8 mouse cellular contexts compared by ENCODE assay signal in genomic region chr2:180583154-180583507, GRCm38 (mm10). TPM values are rescaled to one million over a fixed set of nuclear protein-coding genes. Genes with fewer than 3 reads are reported as not detected.
A peak's percentile ranks its signal among the peaks of the same experiment; 100 is the strongest.
DNase-seq lines count a peak whose midpoint lies in the region; ATAC-seq and TF ChIP-seq lines count a peak whose summit lies in the region.

No protein-coding gene starts in this region.

- no peak for TF ChIP-seq EP300 in heart, postnatal 0 days (IDR thresholded peaks at IDR 0.05; ENCODE audit: low read depth)

- H3K27ac ChIP-seq in cerebellum, adult 2 months (ENCODE audit: insufficient read depth, low read length), result no peak overlapping the region
- no peak overlapping the region for H3K27ac ChIP-seq in ES-E14 (ENCODE audit: insufficient read depth, low read depth, low read length, poor library complexity, severe bottlenecking)
- peak overlapping the region; percentile 73; the same call in 1 of the 2 replicates for H3K27ac ChIP-seq in heart, postnatal 0 days (ENCODE audit: low read depth)
- H3K27ac ChIP-seq in liver, embryonic 12.5 days, result peak overlapping the region; percentile 80; the same call in 1 of the 2 replicates
- H3K27ac ChIP-seq in stomach, embryonic 14.5 days (ENCODE audit: low read length), result no peak overlapping the region

- no peaks in the 10 kb centered on the region for H3K9me3 ChIP-seq in ES-E14 (ENCODE audit: control insufficient read depth, insufficient read depth, low read depth, low read length)
- no peaks in the 10 kb centered on the region for H3K9me3 ChIP-seq in heart, postnatal 0 days (replicated peaks; ENCODE audit: control insufficient read depth, low read length)
- H3K9me3 ChIP-seq in liver, embryonic 12.5 days (replicated peaks), result no peaks in the 10 kb centered on the region
- no peaks in the 10 kb centered on the region for H3K9me3 ChIP-seq in stomach, embryonic 14.5 days (ENCODE audit: control insufficient read depth, low read depth, low read length)

- peak overlapping the region; percentile 83 for H3K4me3 ChIP-seq in cerebellum, adult 2 months (replicated peaks; ENCODE audit: insufficient read depth, low read depth, low read length)
- H3K4me3 ChIP-seq in ES-E14 (ENCODE audit: insufficient read depth in 1 of 2, low read depth in 1 of 2, low read length in 2 of 2, poor library complexity in 1 of 2, severe bottlenecking in 1 of 2), result peak overlapping the region; percentile 83 to 91
- peak overlapping the region; percentile 90 for H3K4me3 ChIP-seq in heart, postnatal 0 days (ENCODE audit: low read depth, low read length)
- H3K4me3 ChIP-seq in liver, embryonic 12.5 days, result peak overlapping the region; percentile 87
- H3K4me3 ChIP-seq in stomach, embryonic 14.5 days (ENCODE audit: low read depth, low read length), result peak overlapping the region; percentile 86

- WGBS in cerebellum, adult 2 months, result 7% methylated on average over 7 of the region's 7 CpGs
- WGBS in heart, postnatal 0 days, result 25% methylated on average over 7 of the region's 7 CpGs
- 19% methylated on average over 6 of the region's 7 CpGs for WGBS in liver, embryonic 12.5 days (ENCODE audit: insufficient replicate concordance)
- 22% methylated on average over 7 of the region's 7 CpGs for WGBS in stomach, embryonic 14.5 days

- no peak for TF ChIP-seq CTCF in cerebellum, adult 2 months (IDR thresholded peaks at IDR 0.05; ENCODE audit: borderline replicate concordance, insufficient read depth, low read depth, low read length)
- no peak for TF ChIP-seq CTCF in heart, postnatal 0 days (IDR thresholded peaks at IDR 0.05; ENCODE audit: low read depth)

- DNase-seq in cerebellum, adult 2 months, result peak in 1 of 2 experiments; percentile 27
- DNase-seq in cerebellum, adult 9-11 months, result no peak
- DNase-seq in ES-E14 (ENCODE audit: low read depth, low spot score), result no peak
- no peak for DNase-seq in heart, postnatal 0 days (ENCODE audit: low spot score)
- DNase-seq in cerebellum, postnatal 10 days, result no peak
- DNase-seq in right cerebral cortex, adult 18-20 months, result no peak

- no peaks in the 10 kb centered on the region for H3K27me3 ChIP-seq in cerebellum, adult 2 months (ENCODE audit: control insufficient read depth, insufficient read depth, low read length)
- H3K27me3 ChIP-seq in heart, postnatal 0 days (ENCODE audit: control insufficient read depth, insufficient read depth, low read length), result no peaks in the 10 kb centered on the region
- peaks cover 21% of the 10 kb centered on the region; the same call in 1 of the 2 replicates for H3K27me3 ChIP-seq in liver, embryonic 12.5 days (replicated peaks)
- H3K27me3 ChIP-seq in stomach, embryonic 14.5 days (ENCODE audit: control insufficient read depth, insufficient read depth, low read length), result no peaks in the 10 kb centered on the region

- in situ Hi-C loops in ES-E14 (cut with MboI; ENCODE audit: low sequenced_read_pairs in 2 of 2, unreplicated experiment in 2 of 2), result loop anchor here in 1 of 2 experiments (5.0 kb wide), 1 partner anchor 199 kb away; no protein-coding TSS in a partner anchor

- no peak for TF ChIP-seq POLR2A in cerebellum, adult 2 months (IDR thresholded peaks at IDR 0.05; ENCODE audit: borderline replicate concordance, insufficient read depth, low read length)

- no peak for ATAC-seq in heart, postnatal 0 days (ENCODE audit: insufficient read depth, low read depth)
- ATAC-seq in liver, embryonic 12.5 days, result peak; percentile 23; the same call in 1 of the 2 replicates
- ATAC-seq in stomach, embryonic 14.5 days (ENCODE audit: insufficient number of reproducible peaks, insufficient read depth, low FRiP score, low read depth), result no peak

- H3K4me2 ChIP-seq in heart, postnatal 0 days (ENCODE audit: low read depth, low read length), result peak overlapping the region; percentile 96
- H3K4me2 ChIP-seq in liver, embryonic 12.5 days, result peak overlapping the region; percentile 99
- H3K4me2 ChIP-seq in stomach, embryonic 14.5 days (replicated peaks; ENCODE audit: low read depth, low read length), result peak overlapping the region; percentile 90

- H3K4me1 ChIP-seq in cerebellum, adult 2 months (ENCODE audit: control insufficient read depth, insufficient read depth, low read length), result peaks cover 9% of the 10 kb centered on the region
- H3K4me1 ChIP-seq in ES-E14 (ENCODE audit: control insufficient read depth in 2 of 2, insufficient read depth in 2 of 2, low read length in 2 of 2, poor library complexity in 1 of 2), result peaks cover 0 to 6% of the 10 kb centered on the region in 2 experiments; a peak in 2 of 4 replicates
- peaks cover 10% of the 10 kb centered on the region for H3K4me1 ChIP-seq in heart, postnatal 0 days (ENCODE audit: control insufficient read depth, insufficient read depth)
- H3K4me1 ChIP-seq in liver, embryonic 12.5 days, result peaks cover 20% of the 10 kb centered on the region
- H3K4me1 ChIP-seq in stomach, embryonic 14.5 days (ENCODE audit: control insufficient read depth, insufficient read depth, low read length), result peaks cover 15% of the 10 kb centered on the region

- peaks cover 17% of the 10 kb centered on the region; the same call in 1 of the 2 replicates for H3K36me3 ChIP-seq in ES-E14 (ENCODE audit: control insufficient read depth, insufficient read depth, low read length, poor library complexity, severe bottlenecking)
- peaks cover 21% of the 10 kb centered on the region for H3K36me3 ChIP-seq in heart, postnatal 0 days (replicated peaks; ENCODE audit: control insufficient read depth, insufficient read depth, low read length)
- peaks cover 32% of the 10 kb centered on the region for H3K36me3 ChIP-seq in liver, embryonic 12.5 days
- peaks cover 17% of the 10 kb centered on the region; the same call in 1 of the 2 replicates for H3K36me3 ChIP-seq in stomach, embryonic 14.5 days (ENCODE audit: control insufficient read depth, insufficient read depth, low read length)

- peak overlapping the region; percentile 95 for H3K9ac ChIP-seq in ES-E14 (ENCODE audit: insufficient read depth, low read depth, low read length, poor library complexity, severe bottlenecking)
- peak overlapping the region; percentile 91 for H3K9ac ChIP-seq in heart, postnatal 0 days (replicated peaks; ENCODE audit: low read depth, low read length)
- H3K9ac ChIP-seq in liver, embryonic 12.5 days, result peak overlapping the region; percentile 96
- peak overlapping the region; percentile 90 for H3K9ac ChIP-seq in stomach, embryonic 14.5 days (replicated peaks; ENCODE audit: low read depth, low read length)

TF ChIP-seq in ES-E14, 5 proteins besides CTCF, POLR2A, EP300 and RAD21:
- no peak for TF ChIP-seq HCFC1 (IDR thresholded peaks at IDR 0.05; ENCODE audit: borderline replicate concordance, insufficient read depth, low read length)
- no peak for TF ChIP-seq MAFK (IDR thresholded peaks at IDR 0.05; ENCODE audit: insufficient read depth, low read depth, low read length)
- TF ChIP-seq ZNF384 (IDR thresholded peaks at IDR 0.05; ENCODE audit: low read depth, low read length), result no peak
- no peak for TF ChIP-seq CHD2 (IDR thresholded peaks at IDR 0.05; ENCODE audit: low read depth, low read length)
- TF ChIP-seq ZC3H11A (IDR thresholded peaks at IDR 0.05; ENCODE audit: borderline replicate concordance, low read depth, low read length), result no peak
TF ChIP-seq in ES-E14: peak in this region for 0.

RNA-seq across cellular contexts. Expression of gene Mrgbp, which starts 2.0 kb away (rescaled TPM):
- 32.2 and 34.6 TPM in 2 replicates for polyA plus RNA-seq in cerebellum, adult 2 months (2012; rRNA removed)
- total RNA-seq in ES-E14 (2012; rRNA removed), result 27.2 and 30.9 TPM in 2 replicates
- total RNA-seq in heart, postnatal 0 days (2014; rRNA removed; ENCODE audit: low replicate concordance), result 40.5 and 54.3 TPM in 2 replicates
- 19.5 and 20.5 TPM in 2 replicates for polyA plus RNA-seq in heart, postnatal 0 days (2015; fragmentation: Nextera tagmentation; extraction: Ambion mirVana)
- polyA plus RNA-seq in liver, embryonic 12.5 days (2016; fragmentation: Nextera tagmentation; extraction: Ambion mirVana), result 15.2 and 15.6 TPM in 2 replicates
- 28.9 and 31.1 TPM in 2 replicates for polyA plus RNA-seq in stomach, embryonic 14.5 days (2014; fragmentation: Nextera tagmentation; extraction: Ambion mirVana)

RNA-seq across cellular contexts. Expression of gene Ogfr, which starts 5.9 kb away (rescaled TPM):
- polyA plus RNA-seq in cerebellum, adult 2 months (2012; rRNA removed), result 54.2 and 56.1 TPM in 2 replicates
- total RNA-seq in ES-E14 (2012; rRNA removed), result 31.5 and 39.2 TPM in 2 replicates
- total RNA-seq in heart, postnatal 0 days (2014; rRNA removed; ENCODE audit: low replicate concordance), result 81.0 and 81.6 TPM in 2 replicates
- 33.0 and 39.3 TPM in 2 replicates for polyA plus RNA-seq in heart, postnatal 0 days (2015; fragmentation: Nextera tagmentation; extraction: Ambion mirVana)
- polyA plus RNA-seq in liver, embryonic 12.5 days (2016; fragmentation: Nextera tagmentation; extraction: Ambion mirVana), result 31.6 and 32.5 TPM in 2 replicates
- 61.3 and 61.4 TPM in 2 replicates for polyA plus RNA-seq in stomach, embryonic 14.5 days (2014; fragmentation: Nextera tagmentation; extraction: Ambion mirVana)

RNA-seq across cellular contexts. Expression of gene Col9a3, which starts 14.5 kb away (rescaled TPM):
- 38.8 and 50.4 TPM in 2 replicates for polyA plus RNA-seq in cerebellum, adult 2 months (2012; rRNA removed)
- total RNA-seq in ES-E14 (2012; rRNA removed), result 5.4 and 7.9 TPM in 2 replicates
- 0.62 and 1.3 TPM in 2 replicates for total RNA-seq in heart, postnatal 0 days (2014; rRNA removed; ENCODE audit: low replicate concordance)
- polyA plus RNA-seq in heart, postnatal 0 days (2015; fragmentation: Nextera tagmentation; extraction: Ambion mirVana), result 0.77 and 1.3 TPM in 2 replicates
- 2.4 and 2.9 TPM in 2 replicates for polyA plus RNA-seq in liver, embryonic 12.5 days (2016; fragmentation: Nextera tagmentation; extraction: Ambion mirVana)
- polyA plus RNA-seq in stomach, embryonic 14.5 days (2014; fragmentation: Nextera tagmentation; extraction: Ambion mirVana), result 6.9 and 9.8 TPM in 2 replicates

RNA-seq across cellular contexts. Expression of gene Tcfl5, which starts 59.4 kb away (rescaled TPM):
- polyA plus RNA-seq in cerebellum, adult 2 months (2012; rRNA removed), result 0.11 and 0.24 TPM in 2 replicates
- total RNA-seq in ES-E14 (2012; rRNA removed), result 36.0 and 44.9 TPM in 2 replicates
- 0.04 and 0.12 TPM in 2 replicates for total RNA-seq in heart, postnatal 0 days (2014; rRNA removed; ENCODE audit: low replicate concordance)
- polyA plus RNA-seq in heart, postnatal 0 days (2015; fragmentation: Nextera tagmentation; extraction: Ambion mirVana), result not detected in 2 replicates
- 0.08 and 0.26 TPM in 2 replicates for polyA plus RNA-seq in liver, embryonic 12.5 days (2016; fragmentation: Nextera tagmentation; extraction: Ambion mirVana)
- polyA plus RNA-seq in stomach, embryonic 14.5 days (2014; fragmentation: Nextera tagmentation; extraction: Ambion mirVana), result 0.13 and 0.14 TPM in 2 replicates

Comparison
In these comparisons a context has a peak if more than half of its experiments do, and no peak if none do; other contexts are left out.
1. H3K27ac ChIP-seq: peak in heart, postnatal 0 days (single experiment) and liver, embryonic 12.5 days (single experiment); none in cerebellum, adult 2 months (single experiment), ES-E14 (single experiment) and stomach, embryonic 14.5 days (single experiment).
2. Peak in every context shown above with its lines, with median percentiles within 50 percentile points of each other: H3K4me3 ChIP-seq, H3K9ac ChIP-seq and H3K4me2 ChIP-seq.